In genomic region chr2:167101743-167102441, GRCm38 (mm10) we compare ENCODE assay signal across 8 mouse cellular contexts. TPM values are rescaled to one million over a fixed set of nuclear protein-coding genes. Genes with fewer than 3 reads are reported as not detected.
DNase-seq lines count a peak whose midpoint lies in the region; ATAC-seq and TF ChIP-seq lines count a peak whose summit lies in the region.

No protein-coding gene starts in this region.

- H3K27ac ChIP-seq in forebrain, embryonic 15.5 days (replicated peaks), result no peak overlapping the region

- peaks cover 56% of the 10 kb centered on the region for H3K4me1 ChIP-seq in E14TG2a.4 (replicated peaks; ENCODE audit: low read depth, low read length)
- peaks cover 8% of the 10 kb centered on the region; the same call in 1 of the 2 replicates for H3K4me1 ChIP-seq in forebrain, embryonic 15.5 days

- H3K4me2 ChIP-seq in forebrain, embryonic 15.5 days (replicated peaks), result no peak overlapping the region

- 85% methylated on average over 17 of the region's 17 CpGs for WGBS in forebrain, embryonic 15.5 days

- H3K27me3 ChIP-seq in E14TG2a.4 (ENCODE audit: insufficient read depth, low read length), result peaks cover 27% of the 10 kb centered on the region
- no peaks in the 10 kb centered on the region for H3K27me3 ChIP-seq in forebrain, embryonic 15.5 days

- H3K9me3 ChIP-seq in E14TG2a.4 (ENCODE audit: low read length), result peaks cover 1% of the 10 kb centered on the region
- no peaks in the 10 kb centered on the region for H3K9me3 ChIP-seq in forebrain, embryonic 15.5 days

- no peak for ATAC-seq in forebrain, embryonic 15.5 days (replicated peaks)

- DNase-seq in adrenal gland, postnatal 14 days, result peak; percentile 62
- peak; percentile 64 to 78 for DNase-seq in kidney, postnatal 25 days
- DNase-seq in naive thymus-derived CD4-positive, alpha-beta T cell, adult 2 months (ENCODE audit: low read depth), result peak; percentile 90
- no peak for DNase-seq in right cerebral cortex, postnatal 4 days
- DNase-seq in retina, embryonic 14.5 days (ENCODE audit: low spot score), result no peak
- DNase-seq in cerebellum, adult 18-20 months, result no peak

- H3K36me3 ChIP-seq in E14TG2a.4 (ENCODE audit: insufficient read depth, low read length), result no peaks in the 10 kb centered on the region
- H3K36me3 ChIP-seq in forebrain, embryonic 15.5 days, result 0 out of 2 replicates have a peak, but pooled peaks cover 4% of the 10 kb centered on the region

- peak overlapping the region; percentile 46 for H3K4me3 ChIP-seq in E14TG2a.4 (replicated peaks; ENCODE audit: low read length)
- no peak overlapping the region for H3K4me3 ChIP-seq in forebrain, embryonic 15.5 days

- H3K9ac ChIP-seq in forebrain, embryonic 15.5 days (replicated peaks), result no peak overlapping the region

- no peak for TF ChIP-seq CTCF in E14TG2a.4 (conservative IDR thresholded peaks at IDR 0.05; ENCODE audit: low read length)

RNA-seq across cellular contexts. Expression of gene Znfx1, which starts 39.1 kb away (rescaled TPM):
- total RNA-seq in adrenal gland, postnatal 14 days (2021), result 37.7 and 43.5 TPM in 2 replicates
- 7.2 and 7.3 TPM in 2 replicates for polyA plus RNA-seq in forebrain, embryonic 15.5 days (2015; fragmentation: Nextera tagmentation; extraction: Ambion mirVana)

Comparison
In these comparisons a context has a peak if more than half of its experiments do, and no peak if none do; other contexts are left out.
1. DNase-seq: peak in adrenal gland, postnatal 14 days (single experiment), kidney, postnatal 25 days (2 of 2) and naive thymus-derived CD4-positive, alpha-beta T cell, adult 2 months (single experiment); none in right cerebral cortex, postnatal 4 days (single experiment), retina, embryonic 14.5 days (single experiment) and cerebellum, adult 18-20 months (0 of 2).